Mouse (Mus musculus) kidney, postnatal 0 days (tissue): ENCODE results near the gene Cab39l. TPM values are rescaled to one million over a fixed set of nuclear protein-coding genes. Genes with fewer than 3 reads are reported as not detected.

Source experiments
- ATAC-seq: fragments of 200-750 bp; cut with Nextera tagmentation; replicated peaks from 2 replicates; pipeline ENCODE4 v1.8.0; 2017; ENCODE audit warnings: low read depth, moderate number of reproducible peaks, moderate TSS enrichment, moderate library complexity; ENCODE audit not compliant: low FRiP score
- DNase-seq: peaks from one replicate; pipeline ENCODE4 v3.0.0-alpha.2; 2016; ENCODE audit warnings: low spot score
- H3K27ac ChIP-seq: fragments of 300-500 bp; sonication (generic); 2 replicates; pipeline ENCODE4 v1.5.1; 2014; ENCODE audit warnings: mild to moderate bottlenecking
- H3K27me3 ChIP-seq: fragments of 300-500 bp; sonication (generic); 2 replicates; pipeline ENCODE4 v1.6.1; 2014; ENCODE audit warnings: low read length, mixed read lengths; ENCODE audit not compliant: insufficient read depth
- H3K36me3 ChIP-seq: fragments of 300-500 bp; sonication (generic); 2 replicates; pipeline ENCODE4 v1.6.1; 2014; ENCODE audit warnings: low read length, mixed read lengths; ENCODE audit not compliant: insufficient read depth
- H3K4me1 ChIP-seq: fragments of 300-500 bp; sonication (generic); replicated peaks from 2 replicates; pipeline ENCODE4 v1.6.1; 2014; ENCODE audit warnings: antibody characterized with exemption, low read length, mixed read lengths; ENCODE audit not compliant: insufficient read depth
- H3K4me2 ChIP-seq: fragments of 300-500 bp; sonication (generic); 2 replicates; pipeline ENCODE4 v1.6.1; 2014; ENCODE audit warnings: mild to moderate bottlenecking, low read length, moderate library complexity, mixed read lengths
- H3K4me3 ChIP-seq: fragments of 300-500 bp; sonication (generic); replicated peaks from 2 replicates; pipeline ENCODE4 v1.5.1; 2014; ENCODE audit warnings: low read depth, low read length
- H3K9ac ChIP-seq: fragments of 300-500 bp; sonication (generic); 2 replicates; pipeline ENCODE4 v1.6.1; 2014; ENCODE audit warnings: low read depth, low read length
- H3K9me3 ChIP-seq: fragments of 300-500 bp; sonication (generic); replicated peaks from 2 replicates; pipeline ENCODE4 v1.6.1; 2016; ENCODE audit warnings: low read length, inconsistent platforms, mixed read lengths
- CTCF ChIP-seq: IDR thresholded peaks from 2 replicates; pipeline ENCODE4 v1.5.1; 2016; ENCODE audit warnings: antibody characterized with exemption, low read depth, mild to moderate bottlenecking, moderate library complexity
- WGBS: fragments of 180-500 bp; shearing (Covaris S2); extraction: QIAGEN DNeasy Blood & Tissue Kit; methylation state at CpG from one replicate; pipeline ENCODE4 v1.1.7; 2014; 5-methylcytosine and 5-hydroxymethylcytosine counted together
- polyA plus RNA-seq: library from polyadenylated mRNA; unstranded; fragments of >200 nt; fragmentation: Nextera tagmentation; extraction: Ambion mirVana; gene quantifications from 2 replicates; pipeline ENCODE4 v1.2.1, GENCODE M21; 2015

The Cab39l gene
- polyA plus RNA-seq, 1 experiment from 2014 or later = 60.7 TPM

DNA sequence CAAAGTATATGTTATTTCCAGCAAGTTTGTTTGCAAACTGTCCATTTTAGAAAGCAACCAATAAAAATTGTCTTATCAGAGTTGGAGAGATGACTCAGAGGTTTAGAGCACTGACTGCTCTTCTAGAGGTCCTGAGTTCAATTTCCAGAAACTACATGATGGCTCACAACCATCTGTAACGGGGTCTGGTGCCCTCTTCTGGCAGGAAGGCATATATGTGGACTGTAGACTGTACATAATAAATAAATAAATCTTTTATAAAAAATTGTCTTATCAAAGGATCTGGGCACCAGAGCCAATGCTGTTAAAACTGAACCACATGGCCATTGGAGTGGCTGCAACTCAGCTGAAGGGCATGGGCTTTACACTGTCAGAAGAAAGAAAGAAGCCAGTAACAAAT lies 149.8 kb downstream of the Cab39l start:
- no peaks in the 10 kb centered on the region for H3K27me3 ChIP-seq
- no peaks in the 10 kb centered on the region for H3K4me1 ChIP-seq
- H3K9me3 ChIP-seq = no peaks in the 10 kb centered on the region
- H3K4me2 ChIP-seq = no peak overlapping the region
- DNase-seq (peak; percentile 39), ATAC-seq (no peak)
- peaks cover 37% of the 10 kb centered on the region for H3K36me3 ChIP-seq
- no peak overlapping the region for H3K27ac ChIP-seq
- TF ChIP-seq CTCF = peak; percentile 58
- H3K9ac ChIP-seq = no peak overlapping the region
- no peak overlapping the region for H3K4me3 ChIP-seq
- 84% methylated on average over 1 of the region's 1 CpGs for WGBS

DNA sequence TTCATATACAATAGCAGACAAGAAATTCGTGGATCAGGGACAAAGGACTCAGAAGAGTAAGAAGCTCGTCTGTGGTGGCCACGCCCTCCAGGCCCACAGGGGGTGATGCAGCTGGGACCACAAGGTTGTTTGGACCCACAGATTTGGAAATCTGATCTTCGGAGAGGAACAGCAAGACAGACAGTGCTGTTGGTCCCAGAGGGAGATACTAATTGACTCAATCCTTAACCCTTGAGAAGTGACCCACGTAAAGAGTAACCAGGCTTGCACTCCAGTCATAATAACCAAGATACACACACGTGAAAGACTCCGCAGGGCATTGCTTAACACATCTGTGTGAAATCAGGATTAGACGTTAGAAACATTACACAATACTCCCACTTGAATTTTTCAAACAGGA lies 151.1 kb downstream of the Cab39l start:
- Histone ChIP-seq H3K27ac (no peak overlapping the region), H3K9ac (no peak overlapping the region), H3K4me2 (no peak overlapping the region), H3K9me3 (no peaks in the 10 kb centered on the region), H3K27me3 (no peaks in the 10 kb centered on the region), H3K4me3 (no peak overlapping the region), H3K4me1 (peaks cover 4% of the 10 kb centered on the region), H3K36me3 (peaks cover 26% of the 10 kb centered on the region; the same call in 1 of the 2 replicates)
- no peak for TF ChIP-seq CTCF
- DNase-seq = no peak
- no peak for ATAC-seq
- WGBS = 69% methylated on average over 8 of the region's 8 CpGs

DNA sequence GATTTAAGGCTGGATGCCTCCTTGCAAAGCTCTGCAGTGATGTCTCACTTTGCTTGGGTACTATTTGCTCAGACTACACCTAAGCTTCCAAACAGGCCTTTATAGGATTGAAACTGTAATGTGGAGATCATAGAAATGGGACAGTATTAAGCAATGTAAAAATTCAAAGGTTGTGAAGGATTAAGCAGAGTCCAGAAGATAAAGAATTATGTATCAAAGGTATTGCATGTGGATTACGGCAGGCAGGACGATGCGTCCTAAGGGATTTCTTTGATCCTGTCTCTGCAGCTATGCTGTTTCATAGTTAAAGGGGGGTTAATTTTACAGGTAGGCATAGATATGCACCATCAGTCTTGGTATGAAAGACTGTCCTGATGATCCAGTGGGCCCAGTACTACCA lies 151.8 kb downstream of the Cab39l start:
- WGBS = 95% methylated on average over 3 of the region's 3 CpGs
- ATAC-seq = no peak
- no peak for TF ChIP-seq CTCF
- no peak for DNase-seq
- peaks cover 7% of the 10 kb centered on the region for H3K4me1 ChIP-seq
- peaks cover 26% of the 10 kb centered on the region; the same call in 1 of the 2 replicates for H3K36me3 ChIP-seq
- no peaks in the 10 kb centered on the region for H3K27me3 ChIP-seq
- H3K9ac ChIP-seq = no peak overlapping the region
- no peak overlapping the region for H3K4me3 ChIP-seq
- no peak overlapping the region for H3K4me2 ChIP-seq
- no peaks in the 10 kb centered on the region for H3K9me3 ChIP-seq
- H3K27ac ChIP-seq = no peak overlapping the region

DNA sequence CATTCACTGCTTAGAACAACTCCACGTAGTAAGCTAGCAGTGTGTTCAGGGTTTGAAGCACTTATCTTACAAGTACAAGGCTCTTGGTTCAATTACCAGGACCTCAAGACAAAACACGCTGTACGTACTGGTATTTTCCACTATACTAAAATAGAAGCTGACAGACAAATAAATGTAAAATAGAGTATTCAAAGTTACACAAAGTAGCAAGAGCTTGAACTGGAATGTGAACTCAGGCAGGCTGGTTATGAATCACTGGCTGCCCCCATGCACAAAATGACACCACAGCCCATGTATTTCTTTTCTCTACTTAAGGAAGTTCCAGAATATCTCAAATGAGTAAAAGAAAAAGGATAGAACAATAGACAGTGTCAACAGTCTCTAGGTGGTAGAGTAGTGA lies 154.2 kb downstream of the Cab39l start:
- H3K9ac ChIP-seq = no peak overlapping the region
- TF ChIP-seq CTCF = no peak
- no peaks in the 10 kb centered on the region for H3K27me3 ChIP-seq
- no peak for DNase-seq
- no peaks in the 10 kb centered on the region for H3K9me3 ChIP-seq
- no peak overlapping the region for H3K4me2 ChIP-seq
- no peak overlapping the region for H3K4me3 ChIP-seq
- H3K36me3 ChIP-seq = 0 out of 2 replicates have a peak, but pooled peaks cover 9% of the 10 kb centered on the region
- H3K27ac ChIP-seq = no peak overlapping the region
- WGBS = 96% methylated on average over 3 of the region's 3 CpGs
- H3K4me1 ChIP-seq = peaks cover 7% of the 10 kb centered on the region
- ATAC-seq = no peak

DNA sequence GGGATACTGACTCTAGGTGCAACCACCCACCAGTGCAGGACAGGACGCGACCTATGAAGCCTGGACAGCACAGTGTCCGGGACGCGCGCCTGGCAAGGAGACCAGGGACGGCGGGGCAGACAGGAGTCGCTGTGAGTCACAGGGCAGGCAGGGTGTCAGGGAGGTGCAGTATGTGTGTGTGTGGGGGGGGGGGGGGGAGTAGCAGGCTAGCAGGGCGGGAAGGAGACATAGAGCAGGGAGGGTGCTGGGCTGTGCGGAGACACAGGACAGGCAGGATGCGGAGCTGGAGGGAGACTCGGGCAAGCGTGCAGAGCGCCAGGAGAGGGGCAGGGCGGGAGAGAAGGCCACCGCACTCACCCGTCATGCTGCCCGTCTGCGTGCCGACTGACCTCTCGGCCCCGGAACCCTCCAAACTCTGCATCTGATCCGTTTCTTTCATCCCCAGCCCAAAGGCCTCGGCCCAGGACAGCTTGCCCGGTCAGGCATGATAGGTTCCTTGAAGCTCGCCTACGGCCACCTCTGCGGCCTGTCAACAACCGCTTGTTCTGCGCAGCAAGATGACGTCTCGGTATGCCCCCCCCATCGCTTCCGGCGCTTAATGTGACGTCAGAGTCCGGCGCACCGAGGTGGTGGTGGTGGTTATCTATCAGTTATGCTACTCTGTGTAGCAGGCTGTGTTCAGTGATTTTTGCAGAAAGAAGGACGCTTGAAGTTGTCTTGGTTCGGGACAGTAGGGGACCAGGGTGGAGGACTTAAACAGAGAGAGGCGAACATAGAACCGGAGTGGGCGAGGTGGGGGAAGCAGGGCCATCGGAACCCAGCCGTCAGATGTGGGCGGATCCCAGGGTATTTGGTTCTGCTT lies 156.9 kb downstream of the Cab39l start, which contains the start of gene Cdadc1:
Gene Cdadc1 (minus strand): TSS at position 562 of the 862 bp plus-strand sequence.
- H3K4me1 ChIP-seq = peaks cover 7% of the 10 kb centered on the region
- peak; percentile 92 for ATAC-seq
- WGBS = under 1% methylated on average over 47 of the region's 48 CpGs

DNA sequence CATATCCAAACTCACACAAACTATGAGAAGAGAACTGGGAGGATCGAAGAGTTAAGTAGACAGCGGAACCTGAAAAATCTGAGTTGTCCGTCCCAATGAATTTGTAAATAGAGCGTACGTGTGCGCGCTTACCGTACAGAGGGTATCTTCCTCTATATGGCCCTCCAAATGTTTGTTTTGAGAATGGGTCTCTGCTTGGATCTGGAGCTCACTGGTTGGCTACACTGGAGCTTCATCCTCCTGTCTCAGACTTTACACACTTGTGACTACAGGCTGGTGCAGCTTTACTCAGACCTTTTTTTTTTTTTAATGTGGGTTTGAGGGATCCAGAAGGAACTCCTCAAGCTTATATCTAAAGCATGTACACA lies 157.5 kb downstream of the Cab39l start:
- Histone ChIP-seq H3K4me2 (peak overlapping the region; percentile 57), H3K4me1 (peaks cover 7% of the 10 kb centered on the region), H3K4me3 (peak overlapping the region; percentile 93), H3K27me3 (no peaks in the 10 kb centered on the region), H3K27ac (peak overlapping the region; percentile 85), H3K36me3 (0 out of 2 replicates have a peak, but pooled peaks cover 9% of the 10 kb centered on the region), H3K9me3 (no peaks in the 10 kb centered on the region), H3K9ac (peak overlapping the region; percentile 87)
- ATAC-seq (peak; percentile 29), DNase-seq (no peak)
- TF ChIP-seq CTCF = no peak
- 1% methylated on average over 8 of the region's 8 CpGs for WGBS

More for the DNA sequence above, 156.9 kb downstream of the Cab39l start, which contains the start of gene Cdadc1:
- H3K36me3 ChIP-seq = 0 out of 2 replicates have a peak, but pooled peaks cover 9% of the 10 kb centered on the region
- DNase-seq = peak; percentile 91
- H3K27me3 ChIP-seq = no peaks in the 10 kb centered on the region
- no peaks in the 10 kb centered on the region for H3K9me3 ChIP-seq
- peak within 1 kb of the TSS; percentile 93 for H3K4me3 ChIP-seq
- peak within 1 kb of the TSS; percentile 85 for H3K27ac ChIP-seq
- H3K9ac ChIP-seq = peak within 1 kb of the TSS; percentile 87
- TF ChIP-seq CTCF = peak; percentile 51
- peak within 1 kb of the TSS; percentile 85 for H3K4me2 ChIP-seq
